Mouse (Mus musculus) embryonic facial prominence, embryonic 10.5 days (tissue): ENCODE data around the gene Sds. TPM values are rescaled to one million over a fixed set of nuclear protein-coding genes. Genes with fewer than 3 reads are reported as not detected.
A peak's percentile ranks its signal among the peaks of the same experiment; 100 is the strongest.

Source experiments
- DNase-seq: peaks from one replicate; pipeline ENCODE4 v3.0.0-alpha.2; 2017; ENCODE audit warnings: low spot score
- H3K27ac ChIP-seq: fragments of 300-500 bp; sonication (generic); replicated peaks from 2 replicates; pipeline ENCODE4 v1.5.1; 2016; ENCODE audit warnings: mild to moderate bottlenecking
- H3K27me3 ChIP-seq: fragments of 300-500 bp; sonication (generic); replicated peaks from 2 replicates; pipeline ENCODE4 v1.6.1; 2016; ENCODE audit warnings: low read depth, mild to moderate bottlenecking; ENCODE audit not compliant: poor library complexity, severe bottlenecking
- H3K36me3 ChIP-seq: fragments of 300-500 bp; sonication (generic); replicated peaks from 2 replicates; pipeline ENCODE4 v1.6.1; 2016; ENCODE audit warnings: mild to moderate bottlenecking, moderate library complexity
- H3K4me1 ChIP-seq: fragments of 300-500 bp; sonication (generic); 2 replicates; pipeline ENCODE4 v1.6.1; 2016
- H3K4me3 ChIP-seq: fragments of 300-500 bp; sonication (generic); 2 replicates; pipeline ENCODE4 v1.5.1; 2016; ENCODE audit warnings: mild to moderate bottlenecking, moderate library complexity
- H3K9me3 ChIP-seq: fragments of 300-500 bp; sonication (generic); 2 replicates; pipeline ENCODE4 v1.6.1; 2016; ENCODE audit warnings: mild to moderate bottlenecking
- WGBS: fragments of 180-500 bp; shearing (Covaris S2); methylation state at CpG from one replicate; pipeline ENCODE4 v1.1.7; 2016; 5-methylcytosine and 5-hydroxymethylcytosine counted together
- polyA plus RNA-seq: library from polyadenylated mRNA; unstranded; fragments of >200 nt; fragmentation: Nextera tagmentation; extraction: Ambion mirVana; gene quantifications from 2 replicates; pipeline ENCODE4 v1.2.1, GENCODE M21; 2016

The Sds gene
- polyA plus RNA-seq, 1 experiment from 2014 or later, result not detected

DNA sequence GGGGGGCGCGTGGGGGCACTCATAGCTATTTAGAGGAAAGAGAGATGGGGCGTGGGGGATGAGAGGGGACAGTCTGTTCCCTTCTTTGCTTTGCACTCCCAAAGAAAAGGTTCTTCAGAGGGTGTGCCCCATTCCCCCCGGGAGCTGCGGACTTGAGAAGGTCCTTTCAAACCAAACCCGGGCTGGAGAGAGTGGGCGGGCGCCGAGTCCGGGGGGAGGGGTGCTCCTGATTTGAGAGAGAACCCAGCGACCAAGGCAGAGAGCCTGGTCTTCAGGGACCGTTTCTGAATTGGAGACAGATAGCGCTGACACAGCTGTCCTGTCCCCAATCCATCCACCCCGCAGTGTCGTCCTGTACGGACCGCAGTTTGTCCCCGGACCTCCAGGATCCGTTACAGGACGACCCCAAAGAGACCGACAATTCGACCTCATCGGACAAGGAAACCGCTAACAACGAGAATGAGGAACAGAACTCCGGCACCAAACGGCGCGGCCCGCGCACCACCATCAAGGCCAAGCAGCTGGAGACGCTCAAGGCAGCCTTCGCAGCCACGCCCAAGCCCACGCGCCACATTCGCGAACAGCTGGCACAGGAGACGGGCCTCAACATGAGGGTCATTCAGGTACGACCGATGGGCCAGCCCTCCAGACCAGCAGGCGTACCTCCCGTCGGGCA lies 41.2 kb upstream of the Sds start:
- peak; percentile 53 for DNase-seq
- under 1% methylated on average over 44 of the region's 44 CpGs for WGBS
- Histone ChIP-seq H3K36me3 (no peaks in the 10 kb centered on the region), H3K4me3 (peak overlapping the region; percentile 56), H3K27me3 (peaks cover 100% of the 10 kb centered on the region), H3K27ac (no peak overlapping the region), H3K4me1 (peaks cover 64% of the 10 kb centered on the region), H3K9me3 (no peaks in the 10 kb centered on the region)

DNA sequence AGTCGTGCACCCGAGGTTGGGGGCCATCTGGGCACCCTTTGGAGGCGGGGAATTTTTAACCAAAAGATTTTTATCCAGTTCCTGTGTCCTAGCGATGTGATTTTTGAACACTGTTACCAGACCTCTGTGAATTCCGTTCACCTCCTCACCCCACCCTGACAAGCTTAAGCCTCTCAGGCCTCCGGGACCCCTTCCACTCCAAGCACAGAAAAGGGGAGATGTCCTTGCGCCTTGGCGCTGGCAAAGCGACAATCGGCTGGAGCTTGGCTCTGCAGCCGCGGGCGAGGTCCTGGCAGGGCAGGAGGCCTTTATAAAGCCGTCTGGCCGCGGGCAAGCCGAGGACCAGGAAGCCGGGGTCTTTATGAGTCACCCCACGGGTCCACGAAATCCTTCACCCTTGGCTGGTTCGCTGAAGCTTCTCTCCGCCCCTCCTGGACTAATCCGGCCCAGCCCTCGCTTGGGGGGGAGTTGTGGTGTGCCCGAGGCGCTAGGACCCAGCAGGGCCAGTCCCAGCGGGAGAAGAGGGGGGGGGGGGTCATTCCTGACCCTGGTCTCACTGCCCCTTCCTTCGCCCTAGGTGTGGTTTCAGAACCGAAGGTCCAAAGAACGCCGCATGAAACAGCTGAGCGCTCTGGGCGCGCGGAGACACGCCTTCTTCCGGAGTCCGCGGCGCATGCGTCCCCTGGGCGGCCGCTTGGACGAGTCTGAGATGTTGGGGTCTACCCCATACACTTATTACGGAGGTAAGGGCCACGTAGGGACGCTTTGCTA lies 40.4 kb upstream of the Sds start:
- WGBS, result under 1% methylated on average over 47 of the region's 47 CpGs
- H3K9me3 ChIP-seq, result no peaks in the 10 kb centered on the region
- H3K4me3 ChIP-seq, result peak overlapping the region; percentile 56
- peaks cover 100% of the 10 kb centered on the region for H3K27me3 ChIP-seq
- H3K4me1 ChIP-seq, result peaks cover 66% of the 10 kb centered on the region
- no peaks in the 10 kb centered on the region for H3K36me3 ChIP-seq
- DNase-seq, result peak; percentile 62
- H3K27ac ChIP-seq, result peak overlapping the region; percentile 30; the same call in 1 of the 2 replicates

DNA sequence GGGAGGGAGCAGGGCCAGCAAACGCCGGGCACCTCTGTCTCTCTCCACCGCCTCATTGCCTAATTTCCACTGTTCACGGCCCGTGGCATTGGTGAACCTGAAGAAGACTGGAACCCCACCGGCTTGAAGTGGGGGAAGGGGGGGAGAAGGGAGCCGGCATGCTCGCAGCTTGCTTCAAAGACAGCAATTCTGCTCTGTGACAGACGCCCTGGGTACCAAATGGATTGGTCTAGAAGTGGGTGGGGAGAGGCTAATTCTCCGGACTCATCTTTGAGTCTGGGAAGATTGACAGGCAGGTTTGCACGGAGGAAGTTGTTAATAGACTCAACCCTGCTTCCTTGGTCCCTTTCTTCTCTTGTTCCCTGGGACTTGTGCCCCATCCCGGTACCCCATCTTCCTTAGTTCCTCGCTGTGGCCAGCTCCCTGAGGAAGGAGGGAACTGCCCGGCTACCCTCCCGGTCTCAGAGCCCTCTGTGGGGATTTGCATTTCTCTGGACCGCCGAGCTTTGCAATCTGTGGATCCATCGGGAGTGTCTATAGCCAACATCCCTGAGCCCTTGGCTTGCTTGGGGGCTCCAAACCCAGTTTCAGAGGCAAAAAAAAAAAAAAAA lies 39.3 kb upstream of the Sds start:
- peaks cover 56% of the 10 kb centered on the region for H3K4me1 ChIP-seq
- no peaks in the 10 kb centered on the region for H3K9me3 ChIP-seq
- peak; percentile 46 for DNase-seq
- no peaks in the 10 kb centered on the region for H3K36me3 ChIP-seq
- H3K27me3 ChIP-seq, result peaks cover 94% of the 10 kb centered on the region
- H3K27ac ChIP-seq, result peak overlapping the region; percentile 35; the same call in 1 of the 2 replicates
- peak overlapping the region; percentile 56 for H3K4me3 ChIP-seq
- under 1% methylated on average over 18 of the region's 18 CpGs for WGBS

DNA sequence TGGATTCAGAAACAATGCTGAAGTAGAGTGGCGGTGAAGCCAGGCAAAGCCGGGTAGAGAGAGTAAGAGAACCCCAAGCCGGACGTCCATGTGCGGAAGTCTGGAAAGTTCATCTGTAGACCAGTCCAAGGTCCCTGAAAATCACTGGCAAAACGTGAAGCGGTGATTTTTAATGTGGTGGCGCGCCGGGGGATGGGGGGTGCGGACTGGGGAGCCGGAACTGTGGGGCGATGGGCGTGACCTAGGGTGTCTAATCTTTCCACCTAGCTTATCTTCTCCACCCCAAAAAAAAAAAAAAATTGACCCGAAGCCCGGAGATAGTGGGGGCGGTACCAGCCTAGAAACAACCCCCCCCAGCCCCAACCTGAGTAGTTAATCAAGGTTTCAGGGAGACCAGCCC lies 38.8 kb upstream of the Sds start:
- peaks cover 94% of the 10 kb centered on the region for H3K27me3 ChIP-seq
- DNase-seq, result peak; percentile 37
- H3K27ac ChIP-seq, result peak overlapping the region; percentile 79
- no peaks in the 10 kb centered on the region for H3K36me3 ChIP-seq
- H3K4me3 ChIP-seq, result peak overlapping the region; percentile 56
- WGBS, result 1% methylated on average over 17 of the region's 17 CpGs
- H3K4me1 ChIP-seq, result peaks cover 52% of the 10 kb centered on the region
- H3K9me3 ChIP-seq, result no peaks in the 10 kb centered on the region

DNA sequence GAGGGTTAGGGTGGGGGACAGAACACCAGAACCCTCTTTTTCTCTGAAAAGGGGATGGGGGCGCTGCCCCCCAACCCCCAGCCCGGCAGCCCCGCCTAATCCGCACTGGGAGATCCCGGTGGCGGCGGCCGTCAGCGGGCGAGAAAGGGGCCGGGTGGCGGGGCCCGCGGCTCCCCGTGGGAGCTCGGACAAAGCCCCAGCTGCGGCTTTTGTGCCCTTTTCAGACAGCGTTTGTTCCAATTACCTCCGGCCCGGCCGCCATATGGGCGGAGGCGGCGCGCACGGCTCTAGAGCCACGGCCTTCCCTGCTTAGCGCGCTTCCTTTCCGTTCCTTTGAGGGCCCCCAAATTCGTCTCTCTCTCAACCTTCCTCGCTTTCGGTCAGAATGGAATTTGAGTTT lies 38.3 kb upstream of the Sds start:
- Histone ChIP-seq H3K9me3 (no peaks in the 10 kb centered on the region), H3K27me3 (peaks cover 94% of the 10 kb centered on the region), H3K4me1 (peaks cover 52% of the 10 kb centered on the region), H3K4me3 (peak overlapping the region; percentile 56), H3K36me3 (no peaks in the 10 kb centered on the region), H3K27ac (peak overlapping the region; percentile 79)
- DNase-seq, result peak; percentile 66
- under 1% methylated on average over 33 of the region's 33 CpGs for WGBS

DNA sequence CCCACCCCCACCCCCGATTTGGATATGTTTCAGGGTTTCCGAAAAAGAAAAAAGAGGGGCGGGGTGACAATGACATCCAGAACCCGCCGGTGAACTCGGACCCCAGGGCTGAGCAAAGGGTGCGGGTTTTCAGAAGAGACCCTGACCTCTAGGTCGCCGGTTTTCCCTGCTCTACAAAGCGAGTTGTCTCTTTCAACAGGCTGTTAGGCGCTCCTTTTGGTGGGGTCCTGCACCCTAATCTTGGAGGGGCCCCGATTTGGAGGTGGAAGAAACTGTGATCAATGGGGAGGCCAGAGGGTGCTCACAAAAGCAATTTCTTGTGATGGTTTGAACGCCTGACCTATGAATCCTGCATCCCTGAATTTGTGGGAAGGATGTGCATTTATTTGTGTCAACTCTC lies 37.9 kb upstream of the Sds start:
- Histone ChIP-seq H3K27ac (peak overlapping the region; percentile 79), H3K4me3 (peak overlapping the region; percentile 56; the same call in 1 of the 2 replicates), H3K36me3 (no peaks in the 10 kb centered on the region), H3K27me3 (peaks cover 94% of the 10 kb centered on the region), H3K4me1 (peaks cover 50% of the 10 kb centered on the region), H3K9me3 (no peaks in the 10 kb centered on the region)
- peak; percentile 34 for DNase-seq
- WGBS, result 2% methylated on average over 13 of the region's 13 CpGs

DNA sequence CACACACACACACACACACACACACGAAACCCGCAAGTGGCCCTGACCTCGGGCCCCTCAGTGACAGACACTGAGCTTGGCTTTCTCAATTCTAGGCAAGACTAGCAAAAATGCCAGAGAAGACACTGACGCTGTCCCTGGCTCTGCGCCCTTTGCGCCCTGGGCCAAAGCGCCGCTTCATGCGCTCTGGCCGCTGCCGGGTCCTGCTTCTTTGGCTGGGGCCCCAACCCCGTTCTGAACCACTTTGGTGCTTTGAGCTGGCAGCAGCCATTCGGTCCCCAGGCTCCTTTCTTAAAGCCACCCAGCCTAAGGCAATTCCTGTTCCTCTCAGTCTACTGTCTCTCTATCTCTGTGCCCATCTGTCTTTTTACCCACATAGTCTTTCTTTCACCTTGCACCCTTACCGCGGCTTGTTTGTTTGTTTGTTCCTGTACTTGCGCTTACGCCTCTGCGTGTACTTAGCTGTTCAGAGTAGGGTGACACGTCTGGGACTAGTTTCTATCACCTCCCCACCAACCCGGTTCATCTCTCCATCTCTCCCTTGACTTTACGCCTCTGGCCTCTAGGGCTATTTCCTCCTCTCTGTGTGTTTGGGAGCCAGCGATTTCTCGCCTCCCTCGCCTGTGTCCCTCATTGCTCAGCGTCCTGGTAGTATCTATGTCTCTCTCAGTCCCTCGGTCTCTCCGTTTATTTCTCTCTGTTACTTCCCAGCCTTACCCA lies 37.2 kb upstream of the Sds start:
- H3K27me3 ChIP-seq, result peaks cover 93% of the 10 kb centered on the region
- 0 out of 2 replicates have a peak overlapping the region, but pooled peaks have one; percentile 28 for H3K4me3 ChIP-seq
- peak; percentile 39 for DNase-seq
- 6% methylated on average over 27 of the region's 27 CpGs for WGBS
- no peaks in the 10 kb centered on the region for H3K9me3 ChIP-seq
- H3K36me3 ChIP-seq, result no peaks in the 10 kb centered on the region
- no peak overlapping the region for H3K27ac ChIP-seq
- H3K4me1 ChIP-seq, result peaks cover 46% of the 10 kb centered on the region

DNA sequence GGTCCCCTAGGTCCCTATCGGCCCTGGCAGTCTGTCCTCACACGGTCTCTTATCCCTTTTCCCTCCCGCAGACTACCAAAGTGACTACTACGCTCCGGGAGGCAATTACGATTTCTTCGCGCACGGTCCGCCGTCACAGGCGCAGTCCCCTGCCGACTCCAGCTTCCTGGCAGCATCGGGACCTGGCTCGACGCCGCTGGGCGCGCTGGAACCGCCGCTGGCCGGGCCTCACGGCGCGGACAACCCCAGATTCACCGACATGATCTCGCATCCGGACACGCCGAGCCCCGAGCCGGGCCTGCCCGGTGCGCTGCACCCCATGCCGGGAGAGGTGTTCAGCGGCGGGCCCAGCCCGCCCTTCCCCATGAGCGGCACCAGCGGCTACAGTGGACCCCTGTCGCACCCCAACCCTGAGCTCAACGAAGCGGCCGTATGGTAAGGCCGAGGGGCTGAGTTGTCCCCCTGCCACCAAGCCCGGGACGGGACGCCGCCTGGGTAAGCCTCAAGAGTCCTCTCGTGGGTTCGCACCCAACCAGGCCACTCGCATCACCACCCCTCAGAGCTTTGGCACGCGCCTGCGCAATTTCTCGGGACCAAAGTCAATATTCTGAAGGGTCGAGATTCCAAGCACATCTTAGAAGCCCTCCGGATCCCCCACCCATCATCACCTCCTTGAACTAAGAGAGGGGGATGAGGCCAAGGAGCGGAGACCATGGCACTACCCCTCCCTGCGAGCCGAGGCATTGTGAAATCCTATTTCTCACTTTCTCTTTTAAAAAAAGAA lies 36.2 kb upstream of the Sds start:
- H3K4me3 ChIP-seq, result peak overlapping the region; percentile 43
- no peaks in the 10 kb centered on the region for H3K36me3 ChIP-seq
- peak; percentile 57 for DNase-seq
- no peaks in the 10 kb centered on the region for H3K9me3 ChIP-seq
- peak overlapping the region; percentile 2; the same call in 1 of the 2 replicates for H3K27ac ChIP-seq
- peaks cover 46% of the 10 kb centered on the region for H3K4me1 ChIP-seq
- H3K27me3 ChIP-seq, result peaks cover 93% of the 10 kb centered on the region
- 7% methylated on average over 61 of the region's 61 CpGs for WGBS

DNA sequence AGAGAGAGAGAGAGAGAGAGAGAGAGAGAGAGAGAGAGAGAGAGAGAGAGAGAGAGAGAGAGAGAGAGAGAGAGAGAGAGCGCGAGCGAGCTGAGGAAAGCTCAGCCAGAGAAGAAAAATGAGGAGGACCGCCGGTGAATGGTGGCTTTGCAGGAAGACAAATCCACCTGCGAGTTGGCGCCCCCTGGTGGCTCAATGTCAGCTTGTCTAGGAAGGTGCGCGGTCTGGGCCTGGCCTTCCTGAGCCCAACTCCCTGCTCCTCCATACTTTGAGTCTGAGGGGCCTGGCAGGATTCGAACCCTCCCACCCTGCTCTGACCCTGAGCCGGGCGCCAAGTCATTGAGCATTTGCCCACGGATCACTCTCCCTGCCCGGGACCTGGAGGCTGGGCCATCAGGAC lies 35.6 kb upstream of the Sds start:
- Histone ChIP-seq H3K4me3 (peak overlapping the region; percentile 43), H3K9me3 (no peaks in the 10 kb centered on the region), H3K27ac (no peak overlapping the region), H3K4me1 (peaks cover 41% of the 10 kb centered on the region), H3K27me3 (peaks cover 93% of the 10 kb centered on the region), H3K36me3 (no peaks in the 10 kb centered on the region)
- peak; percentile 95 for DNase-seq
- 6% methylated on average over 14 of the region's 14 CpGs for WGBS

DNA sequence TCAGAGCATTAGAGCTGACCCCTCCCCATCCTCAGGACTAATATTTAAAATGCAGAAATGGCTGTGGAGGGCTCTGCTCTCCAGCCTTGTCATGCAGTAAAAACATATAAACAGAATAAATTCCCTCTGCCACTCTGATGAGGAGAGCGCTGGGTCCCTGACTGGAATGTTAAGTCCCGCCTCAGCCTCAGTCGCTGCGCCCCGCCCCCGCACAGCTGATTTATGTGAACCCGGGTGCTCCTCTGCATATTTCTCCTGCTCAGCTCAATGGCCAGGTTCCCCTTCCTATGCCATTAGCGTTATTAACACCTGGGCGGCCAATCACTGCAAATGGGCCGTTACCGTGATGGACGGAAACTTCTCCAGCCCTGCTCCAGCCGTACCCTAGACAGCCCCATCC lies 29.0 kb upstream of the Sds start:
- H3K9me3 ChIP-seq, result no peaks in the 10 kb centered on the region
- no peak overlapping the region for H3K27ac ChIP-seq
- peaks cover 50% of the 10 kb centered on the region for H3K27me3 ChIP-seq
- no peaks in the 10 kb centered on the region for H3K36me3 ChIP-seq
- H3K4me1 ChIP-seq, result no peaks in the 10 kb centered on the region
- DNase-seq, result no peak
- H3K4me3 ChIP-seq, result no peak overlapping the region
- WGBS, result 54% methylated on average over 13 of the region's 13 CpGs

DNA sequence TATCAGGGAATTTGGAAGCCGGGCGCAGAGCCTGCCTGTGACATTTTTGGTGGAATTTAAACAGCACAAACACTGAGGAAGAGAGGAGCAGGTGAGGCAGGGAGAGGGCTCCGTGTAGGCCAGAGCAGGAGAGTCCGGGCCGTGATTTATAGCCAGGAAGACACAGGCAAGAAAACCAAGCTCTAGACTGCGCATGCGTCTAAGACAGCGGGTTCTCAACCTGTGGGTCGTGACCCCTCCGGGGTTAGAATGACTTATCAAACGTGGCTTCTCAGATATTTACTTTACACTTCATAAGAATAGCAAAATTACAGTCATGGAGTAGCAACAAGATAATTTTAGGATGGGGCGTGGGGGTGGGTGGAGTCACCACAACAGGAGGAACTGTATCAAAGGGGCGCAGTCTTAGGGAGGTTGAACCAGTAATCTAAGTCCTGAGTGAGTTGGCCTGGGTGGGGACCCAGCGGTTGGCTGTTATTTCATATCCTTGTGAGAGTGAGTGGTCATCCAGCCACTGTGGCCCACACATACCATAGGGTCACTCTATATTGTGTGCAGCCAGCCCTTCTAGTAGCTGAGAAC lies 21.5 kb upstream of the Sds start:
- Histone ChIP-seq H3K27ac (no peak overlapping the region), H3K4me1 (0 out of 2 replicates have a peak, but pooled peaks cover 7% of the 10 kb centered on the region), H3K27me3 (peaks cover 16% of the 10 kb centered on the region), H3K9me3 (no peaks in the 10 kb centered on the region), H3K4me3 (no peak overlapping the region), H3K36me3 (no peaks in the 10 kb centered on the region)
- WGBS, result 76% methylated on average over 14 of the region's 14 CpGs
- DNase-seq, result no peak
